Mouse (Mus musculus) lung, postnatal 25 days (tissue): Measurements from ENCODE around the gene Cep152.

Source experiments
- DNase-seq: peaks from one replicate; pipeline ENCODE4 v3.0.0; 2022; ENCODE audit warnings: low spot score

Gene Cep152

GRCm38 (mm10) chr2:125624837-125625351, at the start of gene Cep152:
Gene Cep152, minus strand, starts transcription at chr2:125625113.
- peak; percentile 98 for DNase-seq

- DNase-seq = peak; percentile 69
These were observed 48.2 kb upstream of the Cep152 start, which contains the start of gene Eid1 for GRCm38 (mm10) chr2:125672957-125673631. Gene Eid1, plus strand, starts transcription at chr2:125673095.

DNA sequence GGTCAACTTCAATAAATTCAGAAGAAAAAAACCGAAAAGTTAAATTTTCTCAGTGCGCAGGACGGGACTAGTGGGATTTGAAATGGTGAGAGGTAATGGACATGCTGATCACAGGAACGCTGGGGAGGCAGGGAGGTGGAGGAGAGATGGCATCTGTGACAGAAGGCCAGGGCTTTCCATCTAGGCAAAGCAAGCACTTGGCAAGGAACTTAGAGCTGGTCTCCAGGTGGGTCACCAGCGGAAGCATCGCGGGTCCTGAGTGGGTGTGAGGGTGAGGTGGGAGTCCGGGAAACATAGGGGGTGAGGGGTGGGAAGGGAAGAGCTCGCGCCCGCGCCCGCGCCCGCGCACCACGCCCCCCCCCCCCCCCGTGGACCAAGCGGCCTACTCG, 47.6 kb upstream of the Cep152 start:
- no peak for DNase-seq

DNA sequence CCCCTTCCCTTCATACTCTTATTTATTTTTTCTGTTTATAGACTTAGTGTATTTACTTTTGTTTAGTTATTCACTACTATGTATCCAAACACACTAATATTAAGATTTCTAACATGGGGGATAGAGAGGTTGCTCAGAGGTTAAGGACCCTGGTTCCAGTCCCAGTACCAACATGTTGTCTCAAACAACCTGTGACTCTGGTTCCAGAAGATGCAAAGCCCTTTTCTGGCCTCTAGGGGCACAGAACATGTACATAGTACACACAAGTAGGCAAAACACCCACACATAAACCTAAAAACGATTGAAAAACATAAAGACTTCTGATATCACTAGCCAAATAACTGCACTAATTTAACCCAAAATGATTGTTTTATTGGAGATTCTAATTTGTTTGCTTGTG, 45.9 kb upstream of the Cep152 start:
- DNase-seq = no peak

DNA sequence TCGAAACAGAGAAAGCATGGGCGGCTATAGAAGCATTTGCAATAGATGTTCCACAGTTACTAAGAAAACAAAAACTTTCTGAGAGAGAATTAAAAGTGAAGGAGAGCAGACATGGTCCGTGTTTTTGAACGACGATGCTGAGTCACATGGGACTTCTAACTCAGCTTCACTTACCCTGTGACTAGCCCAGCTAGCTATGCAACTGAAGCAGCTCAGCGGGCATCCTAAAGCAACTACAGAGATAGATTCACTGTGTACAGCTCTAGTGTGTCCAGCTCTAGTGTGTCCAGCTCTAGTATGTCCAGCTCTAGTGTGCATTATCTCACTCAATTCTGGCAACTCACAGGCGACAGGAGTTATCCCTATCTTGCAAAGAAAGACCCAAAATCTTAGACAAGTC, 42.8 kb upstream of the Cep152 start:
- DNase-seq = no peak

DNA sequence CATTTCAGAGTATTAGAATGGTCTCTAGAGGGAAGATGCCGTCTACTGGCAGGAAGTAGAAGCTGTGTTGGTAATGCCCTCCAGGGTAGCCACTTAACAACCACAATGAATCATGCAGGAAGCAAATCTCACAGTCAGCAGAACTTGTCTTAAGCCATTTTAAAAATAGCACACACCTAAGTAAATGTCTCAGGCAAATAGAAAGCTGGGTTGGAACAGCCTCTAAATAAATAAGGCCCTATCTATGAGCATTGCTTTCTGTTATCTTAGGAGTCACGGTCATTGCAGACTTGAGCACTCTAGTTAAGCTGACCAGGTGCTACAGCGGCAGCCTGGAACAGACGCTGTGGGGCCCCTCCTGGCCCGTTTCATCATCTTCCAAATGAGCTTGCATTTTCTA, 42.3 kb upstream of the Cep152 start:
- DNase-seq = peak; percentile 19

DNA sequence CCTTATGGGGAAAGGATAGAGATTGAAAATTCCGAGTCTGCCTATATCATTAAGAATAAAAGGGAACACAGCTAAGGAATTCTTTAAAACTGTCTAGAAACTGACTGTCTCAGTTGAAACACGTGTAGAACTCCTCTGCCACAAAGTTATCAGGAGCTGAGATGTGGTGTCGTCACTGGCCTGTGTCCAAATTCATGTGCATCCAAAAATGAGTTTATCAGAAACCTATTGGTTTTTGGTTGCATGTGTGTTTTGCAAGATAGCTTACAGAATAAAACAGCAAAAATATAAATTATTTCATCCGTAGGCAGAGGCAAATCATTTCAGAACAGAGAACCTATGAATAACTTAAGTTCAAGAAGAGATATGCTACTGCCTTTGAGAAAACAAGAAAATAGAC, 41.8 kb upstream of the Cep152 start:
- no peak for DNase-seq

DNA sequence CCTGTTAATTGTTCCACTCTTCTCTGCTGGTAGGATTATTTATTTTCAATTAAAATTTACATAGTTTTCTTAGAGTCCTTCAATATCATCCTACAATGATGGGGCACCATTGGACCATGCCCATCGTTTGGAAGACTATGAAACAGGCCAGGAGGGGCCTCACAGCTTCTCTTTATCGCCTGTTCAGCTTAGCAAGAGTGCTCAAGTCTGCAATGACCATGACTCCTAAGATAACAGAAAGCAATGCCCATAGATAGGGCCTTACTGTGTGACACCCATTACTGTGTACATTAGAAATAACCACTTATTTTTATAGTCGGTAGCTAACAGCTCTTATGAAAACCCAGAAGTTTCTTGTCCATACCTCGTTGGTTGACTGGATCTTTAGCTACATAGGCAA, 41.0 kb upstream of the Cep152 start:
- DNase-seq = no peak

- no peak for DNase-seq
These were observed 40.3 kb upstream of the Cep152 start for GRCm38 (mm10) chr2:125665213-125665612.

- DNase-seq = no peak
These were observed 37.6 kb upstream of the Cep152 start for GRCm38 (mm10) chr2:125662517-125662916.

GRCm38 (mm10) chr2:125661156-125661555, 36.2 kb upstream of the Cep152 start:
- no peak for DNase-seq

DNA sequence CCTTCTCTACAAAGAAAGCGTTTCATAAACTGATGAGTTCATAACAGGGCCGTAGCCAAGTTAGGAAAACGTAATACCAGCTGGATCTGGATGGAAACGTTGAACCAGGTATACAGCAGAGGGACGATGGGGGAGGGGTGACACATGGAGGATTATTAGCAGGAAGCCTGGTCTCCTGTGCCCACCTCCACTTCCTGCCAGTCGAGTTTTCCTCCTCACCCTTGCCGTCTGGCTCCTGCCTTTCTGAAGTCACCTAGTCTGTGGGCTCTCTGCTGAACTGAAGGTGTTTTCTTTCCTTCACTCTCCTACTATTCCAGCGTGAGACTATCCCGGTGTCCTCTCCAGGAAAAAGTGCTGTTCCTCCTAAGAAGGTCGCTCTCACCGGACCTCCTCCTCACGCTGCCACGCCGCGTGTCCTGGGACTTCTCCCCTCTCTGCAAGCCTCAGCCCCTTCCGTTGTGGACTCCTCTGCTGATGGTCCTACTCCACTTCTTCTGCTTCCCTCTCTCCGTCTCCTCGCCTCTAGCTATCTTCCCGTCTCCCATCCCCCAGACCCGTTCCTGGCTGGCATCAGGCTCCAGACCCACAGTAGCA, 35.7 kb upstream of the Cep152 start:
- DNase-seq = no peak

DNA sequence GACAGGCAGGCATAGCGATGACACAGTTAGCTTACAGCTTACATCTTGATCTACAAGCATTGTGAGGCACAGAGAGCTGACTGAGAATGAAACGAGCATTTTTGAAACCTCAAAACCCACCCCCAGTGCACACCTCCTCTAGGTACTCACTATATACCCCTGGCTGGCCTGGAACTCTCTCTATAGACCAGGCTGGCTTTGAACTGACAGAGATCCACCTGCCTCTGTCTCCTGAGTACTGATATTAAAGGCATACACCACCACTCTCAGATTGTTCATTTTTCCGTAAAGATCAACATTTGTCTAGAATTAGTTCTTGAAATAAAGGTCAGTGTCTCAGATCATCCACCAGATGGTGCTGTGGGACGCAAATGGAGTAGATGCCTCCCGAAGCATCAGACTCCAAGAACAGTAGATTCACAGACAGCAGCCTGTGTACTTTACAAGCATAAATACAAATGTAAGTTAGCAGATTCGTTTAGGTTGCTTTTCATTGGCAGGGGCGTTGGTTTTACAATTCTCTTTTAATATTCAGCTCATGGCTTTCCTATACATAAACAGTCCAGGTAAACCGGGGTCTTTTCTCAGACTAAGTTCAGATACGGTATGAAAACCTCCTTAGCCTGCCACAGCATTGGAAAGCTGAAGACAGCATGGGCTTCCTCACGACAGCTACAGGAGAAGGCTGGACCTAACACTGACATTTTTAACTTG, 35.1 kb upstream of the Cep152 start:
- DNase-seq = peak; percentile 69

- DNase-seq = no peak
These were observed 30.5 kb upstream of the Cep152 start for GRCm38 (mm10) chr2:125655391-125655790.

DNA sequence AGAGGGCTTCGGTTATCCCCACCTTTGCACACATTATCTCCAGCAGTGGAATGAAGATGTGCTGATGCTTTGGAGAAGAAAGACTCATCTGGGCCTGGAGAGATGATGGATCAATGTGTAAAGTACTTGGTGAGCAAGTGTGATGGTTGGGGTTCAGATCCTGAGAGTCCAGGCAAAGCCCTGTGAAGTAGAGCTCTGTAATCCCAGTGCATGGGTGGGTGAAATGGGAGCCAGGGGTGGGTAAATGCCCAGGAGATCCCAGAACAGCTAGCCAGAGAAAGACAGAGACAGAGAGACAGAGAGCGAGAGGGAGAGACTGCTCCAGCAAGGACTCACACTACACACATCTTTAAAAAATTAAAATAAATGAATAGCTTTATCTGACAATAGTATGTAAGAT, 28.4 kb upstream of the Cep152 start:
- DNase-seq = no peak

GRCm38 (mm10) chr2:125651563-125651962, 26.6 kb upstream of the Cep152 start:
- DNase-seq = no peak

- no peak for DNase-seq
These were observed 25.9 kb upstream of the Cep152 start for GRCm38 (mm10) chr2:125650742-125651352.

DNA sequence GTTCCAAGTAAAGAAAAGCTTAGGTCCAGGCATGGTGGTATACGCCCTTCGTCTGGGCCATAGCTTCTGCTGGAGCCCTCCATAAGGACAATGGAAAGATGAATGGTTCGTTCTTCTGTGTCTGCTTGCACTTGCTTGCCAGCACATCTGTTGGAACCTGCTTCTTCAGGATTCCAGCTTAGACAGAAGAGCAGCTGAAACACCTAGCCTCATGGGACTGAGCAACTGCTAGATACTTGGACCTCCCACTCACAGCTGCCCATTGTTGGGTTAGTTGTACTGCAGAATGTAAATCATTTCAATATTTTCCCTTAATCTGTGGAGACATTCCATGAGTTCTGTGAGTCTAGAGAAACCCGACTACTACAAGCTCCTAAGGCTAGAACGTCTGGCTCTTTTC, 25.1 kb upstream of the Cep152 start:
- DNase-seq = no peak

DNA sequence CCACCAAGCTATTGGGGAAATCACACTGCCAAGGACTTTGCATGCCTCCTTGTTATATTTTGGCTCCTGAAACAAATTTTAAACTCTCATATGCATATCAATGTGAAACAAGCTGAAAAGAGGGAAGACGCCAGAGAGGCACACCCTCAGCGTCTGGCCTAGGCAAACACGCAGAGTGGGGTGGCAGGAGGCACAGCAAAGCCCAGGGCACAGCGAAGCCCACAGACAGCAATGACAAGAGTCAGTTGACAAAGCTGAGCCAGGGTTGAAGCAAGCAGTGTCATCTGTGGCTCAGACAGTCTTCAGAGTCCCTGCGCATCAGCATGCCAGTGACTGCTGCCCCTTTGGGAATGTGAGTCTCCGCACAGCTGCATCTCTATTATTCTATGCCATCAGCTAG, 20.0 kb upstream of the Cep152 start:
- DNase-seq = no peak

DNA sequence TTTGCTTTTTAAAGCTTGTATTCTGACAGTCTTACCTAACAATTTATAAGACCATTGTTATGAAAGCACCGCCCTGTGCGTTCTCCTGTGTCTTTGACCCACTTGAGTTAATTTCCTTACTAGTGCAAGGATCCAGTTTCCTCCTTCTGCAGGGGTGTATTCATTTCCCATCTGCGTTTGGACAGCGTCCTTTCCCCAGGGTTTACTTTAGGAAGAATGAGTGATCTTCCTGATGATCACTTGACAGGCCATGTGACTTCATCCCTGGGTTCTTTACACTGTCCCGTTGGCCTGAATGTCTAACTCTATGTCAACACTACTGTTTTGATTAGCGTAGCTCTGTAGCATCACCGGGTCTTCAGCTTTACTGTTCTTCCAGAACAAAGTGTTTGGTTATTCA, 12.4 kb upstream of the Cep152 start:
- DNase-seq = no peak

DNA sequence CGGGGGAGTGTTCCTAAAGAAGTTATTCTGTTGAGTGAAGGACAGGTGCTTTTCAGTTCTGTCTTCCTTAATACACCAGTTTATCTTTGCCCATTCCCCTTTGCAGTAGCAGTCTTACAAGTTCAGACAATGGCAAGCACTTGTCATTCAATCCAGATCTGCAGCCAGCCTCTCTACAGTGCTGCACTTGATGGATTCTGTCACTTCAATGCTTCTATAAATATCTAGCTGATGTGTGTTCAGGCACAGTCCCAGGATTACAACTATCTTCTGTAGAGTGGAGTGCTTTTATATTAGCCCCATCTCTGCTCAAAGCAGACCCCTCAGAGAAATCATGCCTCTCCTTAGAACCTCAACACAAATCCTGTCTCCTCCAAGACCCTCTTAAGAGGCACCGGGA, 5.1 kb upstream of the Cep152 start:
- no peak for DNase-seq

- DNase-seq = no peak
These were observed 3.6 kb upstream of the Cep152 start for GRCm38 (mm10) chr2:125628487-125628886.

- no peak for DNase-seq
These were observed 1.6 kb upstream of the Cep152 start for GRCm38 (mm10) chr2:125626536-125626935.
